Mouse (Mus musculus): Measurements from ENCODE around the gene Farp2.

Farp2 gene

GRCm38 (mm10) chr1:93563649-93564048 is 51.8 kb downstream of the Farp2 start:
- no peak for DNase-seq

GRCm38 (mm10) chr1:93564781-93565180 is 52.9 kb downstream of the Farp2 start:
- DNase-seq: no peak

DNA sequence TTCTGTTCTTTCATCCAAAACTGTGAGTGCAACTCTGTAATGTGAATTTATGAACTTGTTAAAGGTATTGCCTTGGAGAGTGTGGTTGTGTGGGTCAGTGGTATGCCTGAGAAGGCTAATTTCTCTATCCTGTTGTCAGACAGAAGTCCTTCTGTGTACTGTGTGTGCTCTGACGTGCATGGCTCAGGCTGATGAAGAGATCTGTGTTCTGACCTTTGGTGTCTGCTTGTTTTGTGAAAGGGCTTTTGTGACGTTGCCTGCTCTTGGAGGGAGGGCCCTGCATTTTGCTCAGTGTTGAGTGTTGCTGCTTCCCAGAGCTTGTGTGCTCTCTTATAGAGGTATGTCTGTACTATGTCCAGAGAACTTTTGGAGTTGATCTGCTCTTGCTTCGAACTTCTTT is 55.1 kb downstream of the Farp2 start:
- DNase-seq: no peak

- DNase-seq: no peak
These were observed 56.0 kb downstream of the Farp2 start for GRCm38 (mm10) chr1:93567717-93568497.

DNA sequence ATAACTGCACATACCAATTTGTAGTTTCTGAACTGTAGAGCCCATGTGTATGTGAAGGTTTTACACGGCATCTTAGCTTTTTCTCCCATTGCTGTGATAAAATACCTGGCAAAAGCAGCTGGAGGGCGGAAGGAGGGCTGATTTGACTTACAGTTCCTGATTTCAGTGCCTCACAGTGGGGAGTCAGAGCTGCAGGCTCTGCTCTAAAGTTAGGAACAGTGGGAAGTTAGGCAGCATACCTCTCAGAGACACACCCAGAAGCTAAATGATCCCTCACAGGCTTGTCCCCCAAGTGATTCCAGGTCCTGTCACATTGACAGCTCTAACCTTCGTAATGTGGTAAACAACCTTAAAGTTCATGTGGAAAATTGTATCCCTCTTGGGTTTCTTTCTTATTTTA is 65.2 kb downstream of the Farp2 start:
- no peak for DNase-seq

- no peak for DNase-seq
These were observed 66.0 kb downstream of the Farp2 start for GRCm38 (mm10) chr1:93577861-93578260.

GRCm38 (mm10) chr1:93581545-93581944 is 69.7 kb downstream of the Farp2 start:
- DNase-seq: no peak

GRCm38 (mm10) chr1:93588346-93588745 is 76.5 kb downstream of the Farp2 start:
- DNase-seq: no peak

- no peak for DNase-seq
These were observed 82.1 kb downstream of the Farp2 start for GRCm38 (mm10) chr1:93593960-93594359.

DNA sequence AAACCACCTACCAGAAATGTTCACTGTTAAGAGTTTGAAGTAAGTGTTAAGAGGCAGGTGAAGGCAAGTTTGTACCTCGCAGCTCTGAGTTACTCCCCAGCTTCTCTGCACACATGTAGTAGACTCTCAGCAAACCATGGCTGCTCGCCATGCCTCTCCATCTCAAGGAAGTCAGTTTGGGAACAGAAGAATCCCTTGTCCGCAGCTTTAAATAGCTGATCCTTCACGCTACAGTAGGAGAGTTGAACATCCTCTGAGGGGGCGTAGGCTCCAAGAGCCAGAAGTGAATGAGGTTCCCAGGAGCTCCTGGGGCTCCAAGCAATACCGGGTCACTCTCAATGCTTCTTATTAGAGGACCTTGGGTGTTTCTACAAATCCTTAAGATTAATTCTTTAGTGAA is 84.0 kb downstream of the Farp2 start:
- no peak for DNase-seq

DNA sequence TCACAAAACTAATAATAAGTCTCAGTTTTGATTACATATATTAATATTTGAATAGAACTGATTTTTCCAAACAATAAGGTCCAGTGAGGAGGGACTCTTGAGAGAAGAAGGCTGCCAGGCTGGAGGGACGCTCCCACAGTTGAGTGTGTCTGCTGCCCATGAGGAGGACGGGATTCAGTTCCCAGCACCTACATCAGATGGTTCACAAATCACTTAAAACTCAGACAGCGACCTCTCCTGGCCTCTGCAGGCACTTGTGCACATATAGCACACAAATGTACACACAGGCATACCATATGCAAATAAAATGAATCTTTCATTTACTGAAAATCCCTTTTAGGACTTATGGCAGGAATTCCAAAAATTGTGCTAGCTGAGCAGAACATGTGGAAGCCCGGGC is 91.0 kb downstream of the Farp2 start:
- DNase-seq: no peak

- DNase-seq: no peak
These were observed 92.0 kb downstream of the Farp2 start for GRCm38 (mm10) chr1:93603921-93604320.

DNA sequence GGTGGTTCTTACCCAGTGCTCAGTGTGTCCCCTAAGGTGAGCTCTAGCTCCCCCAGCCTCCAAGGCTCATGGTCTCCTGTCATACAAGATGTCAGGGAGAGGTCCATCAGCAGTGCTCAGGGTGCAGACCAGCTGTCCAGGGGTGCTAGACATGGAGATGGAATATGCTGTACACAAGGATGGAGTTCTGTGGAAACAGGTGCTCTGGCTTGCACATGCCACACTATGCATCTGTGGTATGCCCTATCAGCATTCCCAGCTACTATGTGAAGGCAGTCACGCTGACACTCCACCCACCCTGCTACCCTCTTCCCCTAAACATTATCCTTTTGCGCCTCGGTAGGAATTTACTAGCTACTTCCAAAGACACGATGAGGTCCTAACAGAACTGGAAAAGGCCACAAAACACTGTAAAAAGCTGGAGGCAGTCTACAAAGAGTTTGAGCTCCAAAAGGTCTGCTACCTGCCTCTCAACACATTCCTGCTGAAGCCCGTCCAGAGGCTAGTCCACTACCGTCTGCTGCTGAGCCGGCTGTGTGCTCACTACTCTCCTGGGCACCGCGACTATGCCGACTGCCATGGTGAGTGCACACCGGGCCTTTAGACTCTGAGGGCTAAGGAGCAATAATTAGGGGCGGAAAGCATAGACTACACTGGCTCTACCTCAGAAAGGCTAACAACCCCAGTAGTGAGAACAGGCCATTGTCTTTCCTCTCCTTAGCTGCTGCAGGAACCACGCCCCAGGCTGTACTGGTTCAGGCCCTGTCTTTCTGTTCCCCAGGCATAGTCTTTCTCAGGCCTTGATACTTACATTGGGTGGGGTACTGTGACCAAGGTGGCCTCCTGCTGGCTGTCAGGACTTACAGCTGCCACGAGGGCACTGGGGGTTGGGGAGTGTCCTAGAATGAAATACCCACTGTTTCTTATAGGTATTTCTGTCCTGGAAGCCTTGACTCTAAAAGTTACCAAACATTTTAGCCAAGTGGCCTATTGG is 95.5 kb downstream of the Farp2 start:
- no peak for DNase-seq

- no peak for DNase-seq
These were observed 96.9 kb downstream of the Farp2 start for GRCm38 (mm10) chr1:93608696-93609245.

DNA sequence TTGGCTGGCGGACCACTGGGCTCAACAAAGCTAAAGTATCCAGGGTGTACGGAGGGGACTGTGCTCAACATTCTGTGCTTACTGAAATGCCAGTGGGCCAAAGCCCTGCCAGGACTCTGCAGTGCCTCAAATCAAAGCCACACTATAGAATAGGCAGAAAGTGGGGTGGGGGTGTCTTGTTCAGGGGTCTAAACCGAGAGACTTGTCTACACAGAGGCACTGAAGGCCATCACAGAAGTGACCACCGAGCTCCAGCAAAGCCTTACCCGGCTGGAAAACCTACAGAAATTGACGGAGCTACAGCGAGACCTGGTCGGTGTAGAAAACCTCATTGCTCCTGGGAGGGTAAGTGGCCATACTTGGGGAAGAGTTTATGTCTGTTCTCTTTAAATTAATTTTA is 97.9 kb downstream of the Farp2 start:
- DNase-seq: no peak

- no peak for DNase-seq
These were observed 106.3 kb downstream of the Farp2 start for GRCm38 (mm10) chr1:93618059-93618748.

GRCm38 (mm10) chr1:93618948-93619347 is 107.1 kb downstream of the Farp2 start:
- DNase-seq: no peak

- DNase-seq: no peak
These were observed 112.6 kb downstream of the Farp2 start for GRCm38 (mm10) chr1:93624502-93624901.

DNA sequence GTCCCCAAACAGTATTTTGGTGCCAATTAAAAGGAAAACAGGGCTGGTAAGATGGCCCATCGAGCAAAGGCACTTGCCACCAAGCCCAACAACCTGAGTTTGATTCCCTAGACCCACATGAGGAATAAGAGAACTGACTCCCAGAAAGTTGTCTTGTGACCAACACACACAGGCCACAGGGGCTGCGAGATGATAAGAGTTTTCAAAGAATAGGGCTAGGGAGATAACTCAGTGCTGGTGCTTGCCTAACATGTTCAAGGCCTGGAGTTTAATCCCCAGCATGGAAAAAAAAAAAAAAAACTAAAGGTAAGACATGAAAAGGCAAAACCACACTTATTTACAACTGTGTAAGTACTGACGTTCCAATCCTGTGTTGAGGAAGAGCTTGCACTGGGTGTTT is 118.9 kb downstream of the Farp2 start:
- DNase-seq: no peak

GRCm38 (mm10) chr1:93632723-93633122 is 120.8 kb downstream of the Farp2 start:
- DNase-seq: no peak

GRCm38 (mm10) chr1:93634481-93634891 is 122.6 kb downstream of the Farp2 start:
- no peak for DNase-seq

GRCm38 (mm10) chr1:93635091-93635579 is 123.3 kb downstream of the Farp2 start:
- DNase-seq: no peak
